Mouse (Mus musculus): Measurements from ENCODE around the gene Wdr74.

Wdr74 gene

DNA sequence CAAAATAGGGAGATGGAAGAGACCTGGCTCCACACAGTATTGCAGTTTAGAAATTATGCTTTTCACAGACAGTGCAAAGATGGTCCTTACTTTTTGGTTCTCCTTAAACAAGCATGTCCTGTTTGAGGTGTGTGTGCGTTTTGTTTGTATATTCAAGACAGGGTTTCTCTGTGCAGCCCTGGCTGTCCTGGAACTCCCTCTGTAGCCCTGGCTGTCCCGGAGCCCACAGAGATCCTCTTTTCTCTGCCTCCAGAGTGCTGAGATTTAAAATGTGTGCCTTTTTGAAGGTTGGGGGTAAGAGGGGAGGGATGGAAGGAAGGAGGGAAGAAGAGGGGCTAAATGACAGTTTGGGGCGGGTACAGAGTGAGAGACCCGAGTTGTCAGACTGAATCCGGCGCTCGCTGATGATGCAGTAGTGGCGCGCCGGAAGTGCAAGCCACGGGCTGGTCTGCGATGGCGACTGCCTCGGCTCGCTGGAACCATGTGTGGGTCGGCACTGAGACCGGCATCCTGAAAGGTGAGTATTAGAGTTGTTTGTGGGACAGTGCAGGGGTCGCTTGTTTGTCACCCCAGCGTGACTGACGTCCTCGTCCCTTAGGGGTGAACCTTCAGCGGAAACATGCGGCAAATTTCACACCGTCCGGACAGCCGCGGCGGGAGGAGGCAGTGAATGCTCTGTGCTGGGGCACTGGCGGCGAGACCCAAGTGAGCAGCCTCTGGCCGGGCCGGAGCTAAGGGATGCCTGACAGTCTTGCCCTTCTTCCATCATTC, at the start of gene Wdr74:
Gene Wdr74 (plus strand): TSS at position 439 of the 771 bp plus-strand sequence.
- peak; percentile 70 to 91 for DNase-seq (ENCODE audit: low spot score in 2 of 2)

- no peak for DNase-seq (ENCODE audit: low spot score in 2 of 2)
Observed at GRCm38 (mm10) chr19:8691871-8692539, 43.6 kb upstream of the Wdr74 start.

GRCm38 (mm10) chr19:8692740-8693139, 42.9 kb upstream of the Wdr74 start:
- no peak for DNase-seq (ENCODE audit: low spot score in 2 of 2)

- no peak for DNase-seq (ENCODE audit: low spot score in 2 of 2)
Observed at GRCm38 (mm10) chr19:8695330-8695729, 40.3 kb upstream of the Wdr74 start.

GRCm38 (mm10) chr19:8699652-8700051, 36.0 kb upstream of the Wdr74 start:
- DNase-seq (ENCODE audit: low spot score in 2 of 2), result no peak

- no peak for DNase-seq (ENCODE audit: low spot score in 2 of 2)
Observed at GRCm38 (mm10) chr19:8702458-8702857, 33.2 kb upstream of the Wdr74 start.

DNA sequence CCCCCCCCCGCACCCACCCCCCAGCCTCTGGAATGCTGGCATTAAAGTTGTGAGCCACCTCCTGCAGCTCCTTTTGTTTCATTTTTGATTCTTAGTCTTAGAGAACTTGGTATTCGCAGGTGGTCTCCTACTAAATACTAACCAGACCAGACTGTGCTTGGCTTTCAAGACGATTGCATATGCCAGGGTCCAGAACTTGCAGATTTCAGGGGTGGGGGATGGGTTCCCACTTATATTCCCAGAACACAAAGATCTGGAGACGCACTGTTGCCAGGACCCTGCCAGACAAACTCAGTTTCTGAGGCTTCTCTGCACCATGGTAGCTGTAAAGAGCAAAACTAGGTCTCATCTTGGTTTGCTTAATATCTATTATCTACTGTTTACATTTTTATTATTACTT, 32.1 kb upstream of the Wdr74 start:
- DNase-seq (ENCODE audit: low spot score in 2 of 2), result no peak

DNA sequence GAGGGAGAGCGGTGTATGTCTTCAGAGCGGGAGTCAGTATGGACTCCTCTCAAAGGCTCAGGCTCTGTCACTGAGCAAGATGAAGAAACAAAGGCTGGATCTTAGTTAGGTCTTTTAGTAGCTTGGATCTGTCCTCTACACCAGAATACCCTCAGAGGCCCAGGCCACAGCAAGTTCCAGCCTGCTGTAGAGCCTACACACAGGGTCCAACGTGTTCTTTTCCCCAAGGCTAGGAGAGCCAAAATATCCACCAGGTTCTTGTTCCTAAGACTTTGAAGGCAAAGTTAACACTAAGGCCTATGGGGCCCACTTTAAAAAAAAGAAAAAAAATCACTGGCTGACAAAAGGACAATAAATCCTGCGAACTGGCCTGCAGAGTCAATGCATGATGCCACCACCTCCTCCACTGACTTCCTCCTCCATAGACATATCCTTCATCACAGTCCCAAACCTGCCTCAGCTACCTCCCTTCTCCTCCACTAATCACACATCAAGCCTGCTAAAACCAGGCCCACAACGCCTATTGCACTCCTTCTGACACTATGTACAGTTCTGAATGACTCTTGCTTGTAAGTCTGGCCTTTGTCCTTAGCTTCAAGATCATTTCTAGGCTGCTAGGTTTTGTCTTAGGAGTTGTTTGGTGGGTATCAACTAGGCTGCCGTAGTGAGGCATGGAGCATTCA, 30.5 kb upstream of the Wdr74 start:
- DNase-seq (ENCODE audit: low spot score in 2 of 2), result no peak

GRCm38 (mm10) chr19:8706132-8706667, 29.4 kb upstream of the Wdr74 start:
- DNase-seq (ENCODE audit: low spot score in 2 of 2), result no peak

GRCm38 (mm10) chr19:8706930-8707329, 28.7 kb upstream of the Wdr74 start:
- DNase-seq (ENCODE audit: low spot score in 2 of 2), result no peak

DNA sequence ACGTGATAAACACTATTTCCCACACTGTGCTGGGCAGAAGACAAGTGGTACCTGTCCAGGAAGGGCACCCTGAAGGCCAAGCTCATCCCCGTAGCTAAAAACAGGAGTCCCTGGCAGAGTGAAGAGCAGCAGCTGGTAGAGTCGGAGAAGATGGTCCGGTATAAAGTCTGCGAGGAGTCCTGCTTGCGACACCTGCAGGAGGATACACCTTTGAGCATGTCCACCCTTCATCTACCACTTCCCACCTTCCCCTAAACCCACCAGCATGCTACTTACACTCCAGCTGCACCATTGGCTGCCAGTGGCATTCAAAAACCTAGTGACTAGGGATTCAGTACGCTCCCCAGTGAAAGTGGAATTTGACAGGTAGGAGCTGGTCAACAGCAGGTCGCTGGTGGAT, 26.7 kb upstream of the Wdr74 start:
- DNase-seq (ENCODE audit: low spot score in 2 of 2), result no peak

GRCm38 (mm10) chr19:8710057-8710456, 25.6 kb upstream of the Wdr74 start:
- DNase-seq (ENCODE audit: low spot score in 2 of 2), result no peak

GRCm38 (mm10) chr19:8711506-8711905, 24.1 kb upstream of the Wdr74 start:
- no peak for DNase-seq (ENCODE audit: low spot score in 2 of 2)

DNA sequence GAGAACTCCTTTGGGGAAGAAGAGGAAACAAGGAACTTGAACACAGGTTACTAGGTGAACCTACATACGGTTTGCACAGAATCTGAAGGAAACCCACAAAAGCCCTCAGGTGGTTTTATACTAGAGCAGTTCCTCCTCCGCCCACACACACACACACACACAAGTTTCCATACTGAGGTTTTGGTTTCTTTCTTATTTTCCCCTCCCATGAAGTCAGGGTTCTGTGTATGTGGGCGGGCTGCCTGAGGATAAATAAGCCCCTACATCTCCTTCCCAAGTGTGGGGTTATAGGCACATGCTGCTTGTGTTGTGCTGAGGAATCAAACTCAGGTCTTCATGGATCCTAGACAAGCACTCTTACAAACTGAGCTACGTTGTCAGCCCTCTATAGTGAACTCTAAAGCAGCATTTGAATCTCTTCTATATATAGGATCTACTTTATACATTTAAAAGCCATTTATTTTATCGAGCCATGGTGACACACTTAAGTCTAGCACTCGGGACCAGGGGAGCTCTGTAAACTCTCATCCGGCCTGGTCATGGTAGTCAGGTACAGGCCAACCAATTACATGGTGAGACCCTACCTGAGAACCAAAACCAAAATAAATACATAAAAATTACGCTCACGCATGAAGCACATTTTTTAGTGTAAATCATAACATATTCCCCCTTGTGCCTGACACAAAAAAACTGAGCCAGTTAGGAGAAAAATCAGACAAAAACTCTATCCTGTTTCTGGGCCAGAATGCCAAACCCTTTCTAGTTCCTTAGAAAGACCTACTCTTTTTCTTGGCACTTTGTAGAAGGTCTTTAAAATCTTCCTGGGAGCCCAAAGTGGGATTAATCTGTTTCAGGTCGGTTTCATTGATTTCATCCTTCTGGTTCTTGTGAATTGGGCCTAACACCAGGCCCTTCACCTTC, 23.4 kb upstream of the Wdr74 start:
- no peak for DNase-seq (ENCODE audit: low spot score in 2 of 2)

GRCm38 (mm10) chr19:8712870-8713305, 22.7 kb upstream of the Wdr74 start:
- peak in 1 of 2 experiments; percentile 72 for DNase-seq (ENCODE audit: low spot score in 2 of 2)

- DNase-seq (ENCODE audit: low spot score in 2 of 2), result peak; percentile 74 to 95
Observed at GRCm38 (mm10) chr19:8713306-8713996, 22.2 kb upstream of the Wdr74 start.

GRCm38 (mm10) chr19:8713997-8714652, 21.5 kb upstream of the Wdr74 start:
- no peak for DNase-seq (ENCODE audit: low spot score in 2 of 2)

DNA sequence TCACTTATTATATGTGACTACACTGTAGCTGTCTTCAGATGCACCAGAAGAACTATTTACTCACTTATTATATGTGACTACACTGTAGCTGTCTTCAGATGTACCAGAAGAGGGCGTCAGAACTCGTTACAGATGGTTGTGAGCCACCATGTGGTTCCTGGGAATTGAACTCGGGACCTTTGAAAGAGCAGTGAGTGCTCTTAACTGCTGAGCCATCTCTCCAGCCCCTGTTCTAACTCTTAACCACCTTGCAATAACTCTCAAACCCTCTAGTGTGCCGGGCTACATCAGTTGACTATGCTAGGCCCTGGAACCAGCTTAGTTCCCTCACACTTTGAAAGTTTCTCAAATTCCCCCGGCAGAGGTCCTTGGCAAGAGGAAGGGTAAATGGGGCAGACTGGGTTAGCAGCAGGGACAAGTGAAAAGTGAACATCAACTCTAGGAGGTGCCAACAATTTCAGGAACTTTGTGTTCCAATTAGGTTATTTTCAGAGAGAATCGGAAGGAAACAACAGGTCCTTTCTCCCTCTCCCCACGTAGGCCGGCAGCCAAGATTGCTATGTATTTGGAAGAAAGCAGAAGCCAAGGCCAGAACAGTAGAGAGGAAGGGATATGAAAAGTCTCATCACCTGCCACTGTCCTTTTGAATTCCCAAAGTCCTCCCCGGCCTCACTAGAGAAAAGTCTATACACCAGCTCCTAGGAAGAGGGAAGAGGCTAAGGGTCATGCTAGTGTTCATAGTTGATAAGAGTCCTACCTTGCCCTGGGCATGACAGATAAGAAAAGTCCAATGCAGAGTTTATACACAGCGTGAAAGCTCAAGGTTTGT, 20.8 kb upstream of the Wdr74 start:
- no peak for DNase-seq (ENCODE audit: low spot score in 2 of 2)

All from left cerebral cortex, adult 9 months (tissue).